Mouse (Mus musculus): Measurements from ENCODE around the gene Per2.

DNA sequence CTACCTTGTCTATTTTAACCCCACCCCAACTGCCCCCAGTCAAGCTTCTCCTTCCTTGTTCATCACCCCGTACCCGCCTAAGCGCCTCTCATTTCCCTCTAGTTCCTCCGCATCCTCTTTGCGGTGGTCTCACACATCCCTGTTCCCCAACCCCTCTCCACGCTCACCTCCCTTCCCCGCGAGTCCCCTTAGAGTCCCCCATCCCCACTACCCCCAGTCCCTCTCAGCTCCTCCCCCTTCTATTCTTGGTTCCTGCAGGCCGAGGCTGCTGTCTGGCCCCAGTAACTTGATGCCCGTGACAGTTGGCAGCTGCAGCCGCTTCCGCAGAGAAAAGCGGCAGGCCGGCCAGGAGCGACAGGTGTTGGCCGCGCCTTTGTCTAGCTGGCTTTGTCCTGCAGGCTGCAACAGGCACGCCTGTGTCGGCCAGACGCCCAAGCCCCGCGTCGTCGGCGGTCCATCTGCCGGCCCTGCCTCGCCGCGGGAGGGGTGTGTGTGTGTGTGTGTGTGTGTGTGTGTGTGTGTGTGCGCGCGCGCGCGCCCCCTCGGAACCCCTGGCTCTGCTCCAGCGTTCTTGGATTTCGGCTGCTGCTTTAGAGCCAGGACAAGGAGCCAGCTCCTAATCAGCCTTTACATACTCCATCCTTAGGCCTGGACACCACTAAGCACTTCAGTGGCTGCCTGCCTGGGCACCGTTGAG is 45.1 kb downstream of the Per2 start, which contains the start of gene Hes6:
- TF ChIP-seq CHD2 (IDR thresholded peaks at IDR 0.05; ENCODE audit: low read depth, low read length) (no peak), HCFC1 (IDR thresholded peaks at IDR 0.05; ENCODE audit: borderline replicate concordance, insufficient read depth, low read length) (no peak), ZC3H11A (IDR thresholded peaks at IDR 0.05; ENCODE audit: borderline replicate concordance, low read depth, low read length) (no peak)
